9 mouse cellular contexts compared by ENCODE assay signal in the genomic region with DNA sequence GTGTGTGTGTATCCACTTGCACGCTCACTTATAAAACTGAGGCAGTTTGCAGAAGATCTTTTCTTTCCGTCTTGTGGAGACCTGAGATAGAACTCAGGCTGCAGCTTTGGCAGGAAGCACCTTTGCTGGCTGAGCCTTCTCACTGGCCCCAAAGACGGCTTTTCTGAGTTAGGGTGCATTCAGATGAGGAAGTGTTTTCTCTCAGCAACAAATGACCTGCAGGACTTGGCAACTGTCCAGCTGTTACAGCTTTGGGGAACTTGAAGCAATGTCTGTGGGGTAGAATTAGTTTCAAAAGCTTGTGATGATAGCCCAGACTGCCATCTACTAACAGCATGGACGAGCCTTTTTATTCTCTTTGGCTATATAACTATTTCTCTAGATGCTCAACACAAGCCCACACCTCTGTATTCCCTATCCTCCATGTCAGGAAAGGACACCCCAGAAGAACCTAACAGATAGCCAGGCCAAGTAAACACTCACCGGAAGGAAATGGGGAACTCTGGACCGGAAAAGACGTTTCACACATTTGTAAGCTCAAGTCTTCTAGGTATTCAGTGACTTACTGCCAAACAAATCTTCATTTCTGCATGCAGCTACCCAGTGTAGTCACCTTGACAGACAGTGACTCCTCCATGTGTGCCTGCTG.
DNase-seq lines count a peak whose midpoint lies in the region; ATAC-seq and TF ChIP-seq lines count a peak whose summit lies in the region.
"Had no signal": no experiment of that assay in that cellular context is flagged by ENCODE, and none has a peak within 500 bp of the region (broad histone marks: within the 10 kb centered on the region; RNA-seq: fewer than 3 reads in every experiment).

No protein-coding gene starts in this region.

- no peaks in the 10 kb centered on the region for H3K9me3 ChIP-seq in lung, embryonic 14.5 days (ENCODE audit: low read depth, low read length)
- H3K9me3 ChIP-seq: midbrain, embryonic 12.5 days had no signal

- no peaks in the 10 kb centered on the region for H3K27me3 ChIP-seq in testis, adult 2 months (ENCODE audit: control insufficient read depth, insufficient read depth, low read length)
- no peaks in the 10 kb centered on the region for H3K27me3 ChIP-seq in lung, embryonic 14.5 days (ENCODE audit: insufficient read depth, low read length)

- no peak overlapping the region for H3K4me2 ChIP-seq in lung, embryonic 14.5 days
- H3K4me2 ChIP-seq: midbrain, embryonic 12.5 days had no signal

- 36% methylated on average over 7 of the region's 7 CpGs for WGBS in lung, embryonic 14.5 days

- no peaks in the 10 kb centered on the region for H3K36me3 ChIP-seq in testis, adult 2 months (ENCODE audit: control insufficient read depth, insufficient read depth, low read length)
- no peaks in the 10 kb centered on the region for H3K36me3 ChIP-seq in lung, embryonic 14.5 days (ENCODE audit: insufficient read depth)
- H3K36me3 ChIP-seq: midbrain, embryonic 12.5 days had no signal

- no peak overlapping the region for H3K9ac ChIP-seq in lung, embryonic 14.5 days
- H3K9ac ChIP-seq: midbrain, embryonic 12.5 days had no signal

- peak; percentile 40 to 47 for DNase-seq in cerebellum, postnatal 10 days
- no peak for DNase-seq in testis, postnatal 10 days (ENCODE audit: low spot score)
- peak; percentile 55 for DNase-seq in heart, postnatal 4 days
- DNase-seq in lung, embryonic 14.5 days, result peak; percentile 77
- DNase-seq in spleen, postnatal 14 days (ENCODE audit: low spot score in 2 of 2), result peak; percentile 51 to 74
- DNase-seq in ovary, postnatal 14 days (ENCODE audit: low spot score), result no peak

- no peak for TF ChIP-seq CTCF in testis, adult 2 months (IDR thresholded peaks at IDR 0.05; ENCODE audit: control insufficient read depth, insufficient read depth, insufficient replicate concordance, low read depth, low read length)
- TF ChIP-seq CTCF in lung, embryonic 14.5 days (IDR thresholded peaks at IDR 0.05; ENCODE audit: low read depth), result no peak

- no peaks in the 10 kb centered on the region for H3K4me1 ChIP-seq in testis, adult 2 months (ENCODE audit: control insufficient read depth, insufficient read depth, low read length)
- H3K4me1 ChIP-seq in lung, embryonic 14.5 days (ENCODE audit: insufficient read depth), result peaks cover 7% of the 10 kb centered on the region; the same call in 1 of the 2 replicates

- TF ChIP-seq POLR2A in testis, adult 2 months (IDR thresholded peaks at IDR 0.05; ENCODE audit: control insufficient read depth, low read depth, low read length), result no peak

- H3K27ac ChIP-seq in testis, adult 2 months (ENCODE audit: control insufficient read depth, insufficient read depth, low read depth, low read length), result peak overlapping the region; percentile 43; the same call in 1 of the 2 replicates
- H3K27ac ChIP-seq in lung, embryonic 14.5 days (ENCODE audit: low read depth), result no peak overlapping the region
- H3K27ac ChIP-seq: midbrain, embryonic 12.5 days had no signal

- no peak for ATAC-seq in cerebellum, adult (ENCODE audit: insufficient number of reproducible peaks, low FRiP score, low TSS enrichment)
- ATAC-seq in lung, embryonic 14.5 days (ENCODE audit: insufficient read depth), result peak; percentile 38; the same call in 1 of the 2 replicates

- no peak overlapping the region for H3K4me3 ChIP-seq in testis, adult 2 months (ENCODE audit: control insufficient read depth, low read depth, low read length)
- H3K4me3 ChIP-seq in lung, embryonic 14.5 days (ENCODE audit: low read depth, low read length), result no peak overlapping the region
- H3K4me3 ChIP-seq: midbrain, embryonic 12.5 days had no signal

Comparison
In these comparisons a context has a peak if more than half of its experiments do, and no peak if none do; other contexts are left out.
1. DNase-seq: peak in cerebellum, postnatal 10 days (2 of 2), heart, postnatal 4 days (single experiment), lung, embryonic 14.5 days (single experiment) and spleen, postnatal 14 days (2 of 2); none in testis, postnatal 10 days (single experiment) and ovary, postnatal 14 days (single experiment).